Mouse (Mus musculus): ENCODE data around the gene Rab3gap1. TPM values are rescaled to one million over a fixed set of nuclear protein-coding genes. Genes with fewer than 3 reads are reported as not detected.

The Rab3gap1 gene
- 66.7 TPM for polyA plus RNA-seq (2014; fragmentation: Illumina TruSeq; extraction: RNeasy Lipid Tissue Mini Kit (QIAGEN cat#74804); ENCODE audit: low read depth, low replicate concordance)

GRCm38 (mm10) chr1:127868300-127869261 lies at the start of gene Rab3gap1:
Gene Rab3gap1, plus strand, starts transcription at chr1:127868773.

GRCm38 (mm10) chr1:127854486-127855222 lies 13.9 kb upstream of the Rab3gap1 start, which contains the start of gene Map3k19:
Gene Map3k19, minus strand, starts transcription at chr1:127855031.

Other genes with a start within 250 kb of the Rab3gap1 start
- 0.22 TPM for gene Tmem163, start 189.2 kb upstream of the Rab3gap1 start, polyA plus RNA-seq (2014; fragmentation: Illumina TruSeq; extraction: RNeasy Lipid Tissue Mini Kit (QIAGEN cat#74804); ENCODE audit: low read depth, low replicate concordance)
- gene Acmsd, start 139.4 kb upstream of the Rab3gap1 start, polyA plus RNA-seq (2014; fragmentation: Illumina TruSeq; extraction: RNeasy Lipid Tissue Mini Kit (QIAGEN cat#74804); ENCODE audit: low read depth, low replicate concordance), result not detected
- 104 TPM for gene Ccnt2, start 94.6 kb upstream of the Rab3gap1 start, polyA plus RNA-seq (2014; fragmentation: Illumina TruSeq; extraction: RNeasy Lipid Tissue Mini Kit (QIAGEN cat#74804); ENCODE audit: low read depth, low replicate concordance)
- 0.47 TPM for gene Map3k19, start 13.7 kb upstream of the Rab3gap1 start, polyA plus RNA-seq (2014; fragmentation: Illumina TruSeq; extraction: RNeasy Lipid Tissue Mini Kit (QIAGEN cat#74804); ENCODE audit: low read depth, low replicate concordance)
- 3.3 TPM for gene Zranb3, start 234.3 kb downstream of the Rab3gap1 start, polyA plus RNA-seq (2014; fragmentation: Illumina TruSeq; extraction: RNeasy Lipid Tissue Mini Kit (QIAGEN cat#74804); ENCODE audit: low read depth, low replicate concordance)
- 204 TPM for gene R3hdm1, start 234.5 kb downstream of the Rab3gap1 start, polyA plus RNA-seq (2014; fragmentation: Illumina TruSeq; extraction: RNeasy Lipid Tissue Mini Kit (QIAGEN cat#74804); ENCODE audit: low read depth, low replicate concordance)